Mouse (Mus musculus) heart, postnatal 0 days (tissue): Measurements from ENCODE around the gene Clpb. TPM values are rescaled to one million over a fixed set of nuclear protein-coding genes. Genes with fewer than 3 reads are reported as not detected.

Source experiments
- ATAC-seq: fragments of 200-750 bp; cut with Nextera tagmentation; 2 replicates; pipeline ENCODE4 v1.8.0; 2017; ENCODE audit warnings: low read depth, moderate number of reproducible peaks, moderate library complexity; ENCODE audit not compliant: insufficient read depth
- DNase-seq: peaks from one replicate; pipeline ENCODE4 v3.0.0-alpha.2; 2016; ENCODE audit warnings: low spot score
- H3K27ac ChIP-seq: fragments of 300-500 bp; sonication (generic); 2 replicates; pipeline ENCODE4 v1.5.1; 2014; ENCODE audit warnings: low read depth, mild to moderate bottlenecking
- H3K27me3 ChIP-seq: fragments of 300-500 bp; sonication (generic); 2 replicates; pipeline ENCODE4 v1.6.1; 2014; ENCODE audit warnings: low read length, mixed read lengths; ENCODE audit not compliant: control insufficient read depth, insufficient read depth
- H3K36me3 ChIP-seq: fragments of 300-500 bp; sonication (generic); replicated peaks from 2 replicates; pipeline ENCODE4 v1.6.1; 2014; ENCODE audit warnings: low read length, mixed read lengths; ENCODE audit not compliant: control insufficient read depth, insufficient read depth
- H3K4me1 ChIP-seq: fragments of 300-500 bp; sonication (generic); 2 replicates; pipeline ENCODE4 v1.6.1; 2014; ENCODE audit warnings: antibody characterized with exemption; ENCODE audit not compliant: control insufficient read depth, insufficient read depth
- H3K4me2 ChIP-seq: fragments of 300-500 bp; sonication (generic); 2 replicates; pipeline ENCODE4 v1.6.1; 2014; ENCODE audit warnings: low read depth, mild to moderate bottlenecking, low read length, moderate library complexity
- H3K4me3 ChIP-seq: fragments of 300-500 bp; sonication (generic); 2 replicates; pipeline ENCODE4 v1.5.1; 2014; ENCODE audit warnings: low read depth, low read length
- H3K9ac ChIP-seq: fragments of 300-500 bp; sonication (generic); replicated peaks from 2 replicates; pipeline ENCODE4 v1.6.1; 2014; ENCODE audit warnings: low read depth, low read length, mixed read lengths
- H3K9me3 ChIP-seq: fragments of 300-500 bp; sonication (generic); replicated peaks from 2 replicates; pipeline ENCODE4 v1.6.1; 2016; ENCODE audit warnings: low read length; ENCODE audit not compliant: control insufficient read depth
- CTCF ChIP-seq: IDR thresholded peaks from 2 replicates; pipeline ENCODE4 v1.5.1; 2016; ENCODE audit warnings: antibody characterized with exemption, control low read depth, low read depth
- EP300 ChIP-seq: IDR thresholded peaks from 2 replicates; pipeline ENCODE4 v1.6.1; 2016; ENCODE audit warnings: antibody characterized with exemption, low read depth
- WGBS: fragments of 180-500 bp; shearing (Covaris S2); extraction: QIAGEN DNeasy Blood & Tissue Kit; methylation state at CpG from one replicate; pipeline ENCODE4 v1.1.7; 2014; 5-methylcytosine and 5-hydroxymethylcytosine counted together
- polyA plus RNA-seq: library from polyadenylated mRNA; unstranded; fragments of >200 nt; fragmentation: Nextera tagmentation; extraction: Ambion mirVana; gene quantifications from 2 replicates; pipeline ENCODE4 v1.2.1, GENCODE M21; 2015
- total RNA-seq: library from RNA; depleted of rRNA; stranded (reverse); fragments of >200 nt; gene quantifications from 2 replicates; pipeline ENCODE4 v1.2.3, GENCODE M21; 2014; ENCODE audit warnings: low replicate concordance

The Clpb gene
- total and polyA plus RNA-seq, 2 experiments from 2014 or later, result 47.2 to 84.6 TPM

DNA sequence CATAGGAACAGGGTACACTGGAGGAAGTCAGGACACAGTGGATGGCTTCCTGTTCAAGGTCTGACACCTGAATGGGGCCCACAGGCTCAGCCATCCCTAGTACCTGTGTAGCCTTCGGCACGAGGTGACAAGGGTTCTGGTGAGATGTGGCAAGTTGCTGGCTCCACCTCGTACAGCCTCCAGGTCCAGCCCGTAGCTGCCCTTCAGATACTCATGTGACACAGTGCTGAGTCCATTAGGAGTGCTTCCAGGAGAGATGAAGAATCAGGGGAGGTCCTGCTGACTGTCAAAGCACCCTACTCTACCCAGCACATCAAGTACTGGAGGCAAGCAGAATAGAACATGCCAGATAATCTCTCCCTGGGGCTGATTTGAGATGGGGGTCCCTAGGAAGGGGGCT, 168.9 kb downstream of the Clpb start:
- H3K9me3 ChIP-seq, result no peaks in the 10 kb centered on the region
- no peak for DNase-seq
- H3K9ac ChIP-seq, result no peak overlapping the region
- 91% methylated on average over 4 of the region's 4 CpGs for WGBS
- no peak overlapping the region for H3K4me2 ChIP-seq
- ATAC-seq, result no peak
- H3K4me1 ChIP-seq, result peaks cover 8% of the 10 kb centered on the region
- TF ChIP-seq EP300 (no peak), CTCF (no peak)
- no peaks in the 10 kb centered on the region for H3K27me3 ChIP-seq
- H3K4me3 ChIP-seq, result no peak overlapping the region
- no peak overlapping the region for H3K27ac ChIP-seq
- H3K36me3 ChIP-seq, result peaks cover 63% of the 10 kb centered on the region

DNA sequence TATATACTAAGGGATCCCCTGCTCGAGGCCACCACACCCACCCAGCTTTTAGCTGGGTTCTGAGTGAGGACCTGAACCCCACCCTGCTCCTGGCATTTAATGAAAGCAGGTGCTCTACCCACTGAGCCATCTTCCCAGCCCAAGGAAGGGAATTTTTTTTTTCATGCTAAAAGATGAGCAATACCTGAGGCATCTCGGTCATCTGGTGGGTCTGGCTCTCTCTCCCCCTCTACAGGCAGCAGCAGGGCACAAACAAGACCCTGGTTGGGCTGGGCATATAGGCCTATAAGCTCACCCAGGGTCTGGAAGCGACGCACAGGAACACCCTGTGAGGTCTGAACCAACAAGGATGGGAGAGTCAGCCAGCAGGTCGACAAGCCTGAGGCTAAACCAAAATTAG, 169.9 kb downstream of the Clpb start:
- no peak for DNase-seq
- H3K4me1 ChIP-seq, result peaks cover 8% of the 10 kb centered on the region
- TF ChIP-seq CTCF (no peak), EP300 (no peak)
- no peak overlapping the region for H3K9ac ChIP-seq
- H3K36me3 ChIP-seq, result peaks cover 53% of the 10 kb centered on the region
- H3K4me2 ChIP-seq, result no peak overlapping the region
- WGBS, result 69% methylated on average over 5 of the region's 5 CpGs
- H3K27me3 ChIP-seq, result no peaks in the 10 kb centered on the region
- H3K27ac ChIP-seq, result no peak overlapping the region
- H3K9me3 ChIP-seq, result no peaks in the 10 kb centered on the region
- ATAC-seq, result no peak
- H3K4me3 ChIP-seq, result no peak overlapping the region

DNA sequence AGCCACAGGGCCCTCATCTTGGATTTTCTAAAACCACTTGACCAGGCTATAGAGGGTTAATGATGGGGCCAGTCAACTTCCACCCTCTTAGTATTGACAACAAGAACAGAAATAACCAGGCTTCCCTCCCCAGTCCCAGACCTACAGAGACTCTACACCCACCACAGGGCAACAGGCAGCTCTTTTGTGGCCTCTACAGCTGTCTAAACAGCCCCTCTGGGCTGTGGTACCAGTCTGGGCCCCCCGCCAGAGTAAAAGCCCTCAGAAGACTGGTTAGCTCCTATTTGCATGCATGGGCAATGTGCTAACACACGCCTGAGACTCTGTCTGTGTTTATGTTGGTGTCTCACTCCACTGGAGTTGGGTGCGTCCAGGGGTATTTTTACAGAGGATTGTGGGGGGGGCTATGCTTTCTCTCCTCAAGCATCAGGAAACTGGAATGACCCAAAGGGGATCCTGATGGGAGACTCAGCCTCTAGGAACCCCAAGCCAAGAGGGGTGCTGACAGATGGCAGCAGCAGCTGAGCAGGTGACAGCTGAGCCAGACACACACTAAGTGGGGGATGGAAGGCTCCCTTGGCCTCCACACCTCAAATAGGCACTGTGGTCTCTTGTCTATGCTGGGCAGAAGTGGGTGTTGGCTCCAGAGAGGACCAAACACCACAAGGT, 170.6 kb downstream of the Clpb start:
- no peak for ATAC-seq

DNA sequence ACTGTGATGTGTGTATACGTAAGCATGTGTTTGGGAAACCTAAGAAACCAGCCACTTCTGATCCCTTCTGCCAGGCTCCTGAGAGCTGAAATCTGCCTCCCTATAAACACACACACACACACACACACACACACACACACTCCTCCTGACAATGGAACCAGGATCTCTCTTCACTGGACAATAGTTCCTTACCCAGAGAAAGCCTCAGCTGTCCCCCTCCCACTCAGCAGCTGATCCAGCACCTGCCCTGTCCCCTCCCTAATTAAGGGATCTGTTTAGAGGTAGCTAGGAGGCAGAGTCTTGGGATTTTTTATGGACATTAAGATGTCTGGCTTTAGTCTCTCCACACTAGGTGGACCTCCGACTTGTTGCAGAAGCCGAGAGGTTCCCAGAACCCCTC, 171.5 kb downstream of the Clpb start:
- 0 out of 2 replicates have a peak overlapping the region, but pooled peaks have one; percentile 79 for H3K4me3 ChIP-seq
- no peak overlapping the region for H3K9ac ChIP-seq
- H3K4me1 ChIP-seq, result peaks cover 8% of the 10 kb centered on the region
- H3K9me3 ChIP-seq, result no peaks in the 10 kb centered on the region
- no peaks in the 10 kb centered on the region for H3K27me3 ChIP-seq
- no peak for DNase-seq
- ATAC-seq, result no peak
- WGBS, result 48% methylated on average over 3 of the region's 3 CpGs
- 0 out of 2 replicates have a peak overlapping the region, but pooled peaks have one; percentile 5 for H3K27ac ChIP-seq
- TF ChIP-seq EP300 (no peak), CTCF (no peak)
- peaks cover 38% of the 10 kb centered on the region for H3K36me3 ChIP-seq
- peak overlapping the region; percentile 89 for H3K4me2 ChIP-seq

More for the DNA sequence above, 170.6 kb downstream of the Clpb start:
- no peak for DNase-seq
- no peaks in the 10 kb centered on the region for H3K27me3 ChIP-seq
- H3K36me3 ChIP-seq, result peaks cover 46% of the 10 kb centered on the region
- no peak overlapping the region for H3K4me3 ChIP-seq
- H3K4me2 ChIP-seq, result no peak overlapping the region
- TF ChIP-seq EP300, result no peak
- TF ChIP-seq CTCF, result no peak
- no peaks in the 10 kb centered on the region for H3K9me3 ChIP-seq
- 37% methylated on average over 3 of the region's 3 CpGs for WGBS
- H3K27ac ChIP-seq, result 0 out of 2 replicates have a peak overlapping the region, but pooled peaks have one; percentile 5
- no peak overlapping the region for H3K9ac ChIP-seq
- peaks cover 8% of the 10 kb centered on the region for H3K4me1 ChIP-seq

DNA sequence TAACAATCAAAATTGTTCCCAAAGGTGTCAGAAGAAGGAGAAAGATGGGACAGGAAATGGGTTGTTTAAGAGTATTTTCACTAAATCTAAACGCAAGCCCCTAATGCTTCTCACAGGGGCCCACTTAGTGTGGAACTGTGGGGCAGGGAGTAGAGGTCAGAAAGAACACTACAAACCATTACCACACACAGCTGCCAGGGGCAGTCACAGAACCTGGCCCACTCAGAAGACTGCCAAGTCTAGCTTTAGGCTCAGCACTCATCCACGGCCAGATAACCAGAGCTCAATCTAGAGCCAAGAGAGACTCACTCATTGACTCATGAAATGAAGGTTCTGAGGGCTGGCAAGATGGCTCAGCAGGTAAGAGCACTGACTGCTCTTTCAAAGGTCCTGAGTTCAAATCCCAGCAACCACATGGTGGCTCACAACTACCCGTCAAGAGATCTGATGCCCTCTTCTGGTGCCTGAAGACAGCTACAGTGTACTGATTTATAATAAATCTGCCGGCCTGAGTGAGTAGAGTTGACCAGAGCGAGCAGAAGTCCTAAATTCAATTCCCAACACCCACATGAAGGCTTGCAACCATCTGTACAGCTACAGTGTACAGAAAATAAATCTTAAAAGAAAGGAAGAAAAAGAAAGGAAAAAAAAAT, 172.2 kb downstream of the Clpb start:
- no peak for DNase-seq
- Histone ChIP-seq H3K4me3 (peak overlapping the region; percentile 79), H3K27ac (peak overlapping the region; percentile 97), H3K9ac (peak overlapping the region; percentile 93; the same call in 1 of the 2 replicates), H3K27me3 (no peaks in the 10 kb centered on the region), H3K4me2 (peak overlapping the region; percentile 89), H3K4me1 (peaks cover 8% of the 10 kb centered on the region), H3K9me3 (no peaks in the 10 kb centered on the region), H3K36me3 (peaks cover 31% of the 10 kb centered on the region)
- 28% methylated on average over 5 of the region's 5 CpGs for WGBS
- no peak for TF ChIP-seq EP300
- no peak; the same call in 1 of the 2 replicates for TF ChIP-seq CTCF
- no peak for ATAC-seq
